Mouse (Mus musculus): ENCODE results near the gene Tmem80.

DNA sequence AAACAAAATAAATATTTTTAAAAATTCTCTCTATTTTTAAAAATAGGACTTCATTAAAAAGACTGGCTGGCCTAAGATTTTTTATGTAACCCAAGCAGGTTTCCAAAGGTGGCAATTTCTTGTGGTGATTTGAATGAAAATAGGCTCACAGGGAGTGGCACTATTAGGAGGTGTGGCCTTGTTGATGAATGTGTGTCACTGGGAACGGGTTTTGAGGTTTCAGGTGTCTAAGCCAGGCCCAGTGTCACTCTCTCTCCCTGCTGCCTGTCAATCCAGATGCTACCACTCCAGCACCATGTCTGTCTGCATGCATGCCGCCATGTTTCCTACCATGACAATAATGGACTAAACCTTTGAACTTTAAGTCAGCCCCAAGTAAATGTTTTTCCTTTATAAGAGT, 8.1 kb upstream of the Tmem80 start:
- no peak for TF ChIP-seq POLR2A (IDR thresholded peaks at IDR 0.05; ENCODE audit: low read depth, low read length)
- no peak for TF ChIP-seq CTCF (IDR thresholded peaks at IDR 0.05; ENCODE audit: extremely low read depth, insufficient read depth, insufficient read length, insufficient replicate concordance)
